Mouse (Mus musculus) forebrain, embryonic 15.5 days (tissue): ENCODE results near the gene Nmrk1. TPM values are rescaled to one million over a fixed set of nuclear protein-coding genes. Genes with fewer than 3 reads are reported as not detected.

Experiments used
- ATAC-seq: fragments of 200-750 bp; cut with Nextera tagmentation; replicated peaks from 2 replicates; pipeline ENCODE4 v1.8.0; 2017; ENCODE audit warnings: mild to moderate bottlenecking, moderate TSS enrichment, moderate library complexity
- H3K27ac ChIP-seq: fragments of 300-500 bp; sonication (generic); replicated peaks from 2 replicates; pipeline ENCODE4 v1.5.1; 2015; ENCODE audit warnings: mild to moderate bottlenecking, inconsistent platforms
- H3K27me3 ChIP-seq: fragments of 300-500 bp; sonication (generic); 2 replicates; pipeline ENCODE4 v1.6.1; 2015; ENCODE audit warnings: inconsistent platforms
- H3K36me3 ChIP-seq: fragments of 300-500 bp; sonication (generic); 2 replicates; pipeline ENCODE4 v1.6.1; 2015; ENCODE audit warnings: mild to moderate bottlenecking, inconsistent platforms
- H3K4me1 ChIP-seq: fragments of 300-500 bp; sonication (generic); 2 replicates; pipeline ENCODE4 v1.6.1; 2015; ENCODE audit warnings: inconsistent platforms
- H3K4me2 ChIP-seq: fragments of 300-500 bp; sonication (generic); replicated peaks from 2 replicates; pipeline ENCODE4 v1.6.1; 2015; ENCODE audit warnings: mild to moderate bottlenecking, inconsistent platforms
- H3K4me3 ChIP-seq: fragments of 300-500 bp; sonication (generic); 2 replicates; pipeline ENCODE4 v1.5.1; 2015; ENCODE audit warnings: mild to moderate bottlenecking, inconsistent platforms
- H3K9ac ChIP-seq: fragments of 300-500 bp; sonication (generic); replicated peaks from 2 replicates; pipeline ENCODE4 v1.6.1; 2015; ENCODE audit warnings: mild to moderate bottlenecking, inconsistent platforms
- H3K9me3 ChIP-seq: fragments of 300-500 bp; sonication (generic); 2 replicates; pipeline ENCODE4 v1.6.1; 2016; ENCODE audit warnings: inconsistent platforms
- WGBS: fragments of 180-500 bp; shearing (Covaris S2); methylation state at CpG from one replicate; pipeline ENCODE4 v1.1.7; 2015; ENCODE audit warnings: mixed read lengths; 5-methylcytosine and 5-hydroxymethylcytosine counted together
- polyA plus RNA-seq: library from polyadenylated mRNA; unstranded; fragments of >200 nt; fragmentation: Nextera tagmentation; extraction: Ambion mirVana; gene quantifications from 2 replicates; pipeline ENCODE4 v1.2.1, GENCODE M21; 2015

Nmrk1 gene
- polyA plus RNA-seq, 1 experiment from 2014 or later, result 6.0 TPM

DNA sequence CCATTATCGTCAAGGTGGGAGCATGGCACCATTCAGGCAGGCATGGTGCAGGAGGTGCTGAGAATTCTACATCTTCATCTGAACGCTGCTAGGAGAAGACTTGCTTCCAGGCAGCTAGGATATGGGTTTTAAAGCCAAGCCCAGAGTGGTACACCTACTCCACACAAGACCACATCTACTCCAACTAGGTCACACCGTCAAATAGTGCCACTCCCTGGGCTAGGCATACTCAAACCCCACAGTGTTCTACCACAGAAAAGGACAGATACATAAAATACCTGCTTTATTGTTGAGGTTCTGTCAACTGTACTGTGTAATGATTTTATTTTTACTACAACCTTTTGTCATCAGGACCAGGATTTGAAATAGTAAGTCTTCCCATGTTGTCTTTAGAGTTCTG lies 63.4 kb downstream of the Nmrk1 start:
- Histone ChIP-seq H3K4me2 (no peak overlapping the region), H3K9me3 (no peaks in the 10 kb centered on the region), H3K27me3 (no peaks in the 10 kb centered on the region), H3K9ac (no peak overlapping the region), H3K36me3 (peaks cover 9% of the 10 kb centered on the region), H3K4me3 (no peak overlapping the region), H3K27ac (no peak overlapping the region), H3K4me1 (no peaks in the 10 kb centered on the region)
- ATAC-seq, result no peak
- 98% methylated on average over 3 of the region's 3 CpGs for WGBS

DNA sequence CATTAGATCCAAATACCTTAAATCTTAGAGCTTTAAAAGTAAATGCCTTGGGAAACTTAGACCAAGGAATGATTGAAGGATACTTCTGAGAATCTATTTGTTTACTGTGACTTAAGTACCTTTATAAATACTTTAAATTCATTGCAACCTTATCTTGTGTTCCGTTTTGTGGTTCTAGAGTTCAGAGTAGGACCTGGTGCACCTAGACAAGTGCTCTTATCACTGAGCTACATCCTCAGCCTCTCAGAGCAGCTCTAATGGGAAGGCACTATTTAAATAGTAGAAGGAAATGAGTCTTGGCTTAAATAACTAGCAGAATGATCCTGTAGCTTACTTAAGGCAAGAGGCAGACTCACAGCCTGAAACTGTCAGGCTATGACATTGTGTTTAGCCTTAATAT lies 63.8 kb downstream of the Nmrk1 start:
- Histone ChIP-seq H3K9ac (no peak overlapping the region), H3K4me2 (no peak overlapping the region), H3K4me1 (no peaks in the 10 kb centered on the region), H3K27me3 (no peaks in the 10 kb centered on the region), H3K27ac (no peak overlapping the region), H3K4me3 (no peak overlapping the region), H3K9me3 (no peaks in the 10 kb centered on the region), H3K36me3 (peaks cover 9% of the 10 kb centered on the region)
- WGBS, result 93% methylated on average over 1 of the region's 1 CpGs
- no peak for ATAC-seq

Other genes with a start within 250 kb of the Nmrk1 start
- gene Ostf1, start 127 bp upstream of the Nmrk1 start, polyA plus RNA-seq, result 28.5 and 28.8 TPM in 2 replicates
- 14.1 and 16.2 TPM in 2 replicates for gene Carnmt1, start 38.8 kb downstream of the Nmrk1 start, polyA plus RNA-seq
- gene D030056L22Rik, start 81.2 kb downstream of the Nmrk1 start, polyA plus RNA-seq, result 76.2 and 82.2 TPM in 2 replicates
- 0.13 and 0.22 TPM in 2 replicates for gene Trpm6, start 118.0 kb downstream of the Nmrk1 start, polyA plus RNA-seq